Mouse (Mus musculus): ENCODE measurements around the gene Upk3bl.

Upk3bl gene

DNA sequence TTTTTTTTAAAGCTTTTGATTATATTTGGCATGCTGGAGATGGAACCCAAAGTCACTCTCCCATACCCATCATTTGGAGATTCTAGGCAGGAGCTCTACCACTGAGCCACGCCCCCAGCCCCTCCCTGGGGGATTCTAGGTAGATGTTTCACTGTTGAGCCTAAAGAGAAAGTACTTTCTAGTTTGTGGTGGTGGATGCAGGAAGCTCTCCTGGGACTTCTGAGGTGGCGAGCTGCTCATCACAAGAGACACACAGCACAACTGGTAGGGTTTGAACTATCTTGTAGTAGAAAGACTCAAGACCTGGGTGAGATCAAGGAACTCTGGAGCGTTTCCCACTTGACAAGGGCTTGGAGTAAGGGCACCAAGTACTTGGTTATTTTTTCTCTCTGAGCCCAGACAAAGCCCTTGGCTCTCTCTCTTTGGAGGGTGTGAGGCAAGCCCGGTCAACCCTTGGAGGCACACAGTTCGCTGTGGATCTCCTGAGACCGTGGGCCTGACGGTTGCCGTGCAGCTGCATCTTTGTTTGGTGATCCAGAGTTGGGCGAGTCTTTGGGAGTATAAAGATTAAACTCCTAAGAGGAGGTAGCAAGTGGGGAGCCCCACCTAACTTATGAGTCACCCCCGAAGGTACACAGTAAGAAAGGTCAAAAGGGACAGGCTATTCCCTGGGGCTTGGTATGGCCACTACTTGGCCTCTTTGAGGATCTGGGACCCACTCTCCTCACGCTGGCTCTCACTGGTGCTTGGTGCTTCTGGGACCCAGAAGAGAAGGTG is at the start of gene Upk3bl:
Upk3bl (plus strand) TSS at position 192 of the 777 bp plus-strand sequence.
- no peak for DNase-seq (ENCODE audit: low spot score)

GRCm38 (mm10) chr5:136004537-136004936 is 49.8 kb upstream of the Upk3bl start:
- no peak for DNase-seq (ENCODE audit: low spot score)

DNA sequence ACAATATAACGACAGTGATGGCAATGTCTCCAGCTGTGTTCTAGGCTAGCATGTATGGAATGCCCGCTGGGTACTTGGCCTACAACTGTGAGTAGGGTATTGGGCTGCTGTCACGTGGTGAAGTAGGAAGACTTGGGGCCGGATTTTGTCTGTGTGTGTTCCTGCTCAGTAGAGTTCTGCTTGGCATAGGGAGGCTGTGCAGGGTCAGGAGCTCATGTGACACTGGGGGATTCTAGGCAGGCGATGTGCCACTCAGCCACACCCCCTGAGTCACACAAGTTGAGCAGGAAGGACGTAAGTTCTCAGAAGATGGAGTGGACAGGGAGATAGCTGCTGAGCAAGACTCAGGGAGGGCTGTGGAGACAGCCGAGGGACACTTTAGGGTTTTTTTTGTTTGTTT is 46.5 kb upstream of the Upk3bl start:
- DNase-seq (ENCODE audit: low spot score) = no peak

DNA sequence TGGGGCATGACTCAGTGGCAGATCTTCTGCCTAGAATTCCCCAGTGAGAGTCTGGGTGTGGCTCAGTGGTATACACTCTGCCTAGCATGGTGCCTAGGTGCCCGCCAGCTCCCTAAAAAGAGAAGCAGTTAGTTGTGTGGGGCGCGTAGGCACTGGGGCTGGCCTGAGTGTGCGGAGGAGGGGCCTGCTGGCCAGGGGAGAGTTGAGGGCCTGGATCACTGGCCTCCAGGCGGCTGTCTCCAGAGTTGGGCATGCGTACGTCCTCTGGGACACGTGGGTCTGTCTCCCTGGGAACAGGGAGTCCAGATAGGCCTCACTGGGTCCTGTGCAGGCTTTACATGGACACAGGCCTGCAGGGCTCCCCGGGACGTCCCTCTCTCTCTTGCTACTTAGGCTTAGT is 39.4 kb upstream of the Upk3bl start:
- no peak for DNase-seq (ENCODE audit: low spot score)

- peak; percentile 54 for DNase-seq (ENCODE audit: low spot score)
Observed at GRCm38 (mm10) chr5:136015586-136015985, 38.7 kb upstream of the Upk3bl start.

GRCm38 (mm10) chr5:136016014-136016876 is 38.0 kb upstream of the Upk3bl start:
- peak; percentile 49 for DNase-seq (ENCODE audit: low spot score)

- DNase-seq (ENCODE audit: low spot score) = no peak
Observed at GRCm38 (mm10) chr5:136017262-136017661, 37.0 kb upstream of the Upk3bl start.

DNA sequence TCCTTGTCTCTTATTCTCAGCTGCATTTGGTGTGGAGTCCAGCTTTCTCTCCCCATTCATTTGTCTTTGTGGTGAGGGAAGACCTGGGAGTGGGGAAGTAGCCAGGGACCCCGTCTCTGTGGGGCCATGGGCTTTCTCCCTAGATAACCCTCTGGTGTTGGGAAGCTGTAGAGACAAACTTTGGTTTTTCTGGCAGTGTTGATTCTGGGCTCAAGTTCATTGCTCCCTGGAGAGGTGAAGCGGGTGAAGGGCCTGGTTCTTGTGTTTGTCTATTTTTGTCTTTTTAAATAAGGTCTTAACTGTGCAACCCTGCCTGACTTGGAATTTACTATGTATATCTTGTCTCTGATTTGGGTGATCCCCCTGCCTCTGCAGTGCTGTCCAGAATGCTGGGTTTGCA is 35.6 kb upstream of the Upk3bl start:
- no peak for DNase-seq (ENCODE audit: low spot score)

DNA sequence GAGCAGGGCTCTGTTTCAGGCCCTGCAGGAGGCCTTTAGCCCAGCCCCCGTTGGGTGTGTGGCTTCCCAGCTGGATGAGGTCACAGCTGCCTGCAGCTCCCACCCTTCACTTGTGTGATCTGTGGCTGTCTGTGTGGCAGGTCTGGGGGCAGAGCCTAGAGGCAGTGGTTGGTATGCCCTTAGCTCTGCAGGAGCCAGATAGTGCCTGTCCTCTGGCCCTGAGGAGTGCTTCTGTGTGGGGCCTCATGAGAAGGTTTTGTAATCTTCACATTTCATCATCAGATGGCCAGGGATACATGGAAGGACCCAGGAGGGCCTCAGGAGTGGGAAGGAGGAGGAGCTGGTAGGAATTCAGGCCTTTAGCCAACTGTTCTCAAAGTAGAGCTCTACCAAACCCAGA is 34.4 kb upstream of the Upk3bl start:
- DNase-seq (ENCODE audit: low spot score) = peak; percentile 20

DNA sequence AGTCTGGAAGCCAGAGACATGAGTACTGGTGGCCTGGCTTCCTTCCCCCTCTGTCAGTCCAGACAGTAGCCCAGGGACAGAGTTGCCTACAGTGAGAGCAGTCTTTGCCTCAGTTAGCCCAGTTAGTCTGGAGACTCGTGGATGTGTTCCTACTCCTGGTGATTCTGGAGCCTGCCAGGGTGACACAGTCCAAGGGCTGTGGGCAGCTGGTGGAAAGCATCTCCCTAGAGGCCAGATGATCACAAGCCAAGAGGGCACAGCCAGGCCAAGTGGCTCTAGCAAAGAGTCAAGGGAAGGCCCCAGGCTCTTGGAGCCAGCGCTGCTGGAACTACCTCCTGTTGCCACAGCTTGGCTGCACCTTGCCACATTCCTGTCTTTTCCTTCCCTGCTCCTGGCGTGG is 28.6 kb upstream of the Upk3bl start:
- no peak for DNase-seq (ENCODE audit: low spot score)

- no peak for DNase-seq (ENCODE audit: low spot score)
Observed at GRCm38 (mm10) chr5:136026859-136027258, 27.4 kb upstream of the Upk3bl start.

- no peak for DNase-seq (ENCODE audit: low spot score)
Observed at GRCm38 (mm10) chr5:136027612-136028311, 26.5 kb upstream of the Upk3bl start.

GRCm38 (mm10) chr5:136034868-136035267 is 19.4 kb upstream of the Upk3bl start:
- no peak for DNase-seq (ENCODE audit: low spot score)

- DNase-seq (ENCODE audit: low spot score) = no peak
Observed at GRCm38 (mm10) chr5:136035285-136035684, 19.0 kb upstream of the Upk3bl start.

DNA sequence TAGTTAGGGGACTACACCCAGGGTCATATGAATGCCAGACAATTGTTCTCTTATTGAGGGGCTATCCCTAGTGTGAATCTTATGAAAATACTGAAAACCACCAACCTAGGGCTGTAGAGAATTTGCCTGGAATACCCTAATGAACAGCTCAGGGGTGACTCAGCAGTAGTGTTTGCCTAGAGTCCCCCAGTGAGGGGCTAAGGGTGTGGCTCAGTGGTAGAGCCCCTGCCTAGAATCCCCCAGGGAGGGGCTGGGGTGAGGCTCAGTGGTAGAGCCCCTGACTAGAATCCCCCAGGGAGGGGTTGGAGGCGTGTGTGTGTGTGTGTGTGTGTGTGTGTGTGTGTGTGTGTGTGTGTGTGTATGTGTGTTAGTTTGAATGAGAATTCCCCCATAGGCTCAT is 17.6 kb upstream of the Upk3bl start:
- DNase-seq (ENCODE audit: low spot score) = no peak

DNA sequence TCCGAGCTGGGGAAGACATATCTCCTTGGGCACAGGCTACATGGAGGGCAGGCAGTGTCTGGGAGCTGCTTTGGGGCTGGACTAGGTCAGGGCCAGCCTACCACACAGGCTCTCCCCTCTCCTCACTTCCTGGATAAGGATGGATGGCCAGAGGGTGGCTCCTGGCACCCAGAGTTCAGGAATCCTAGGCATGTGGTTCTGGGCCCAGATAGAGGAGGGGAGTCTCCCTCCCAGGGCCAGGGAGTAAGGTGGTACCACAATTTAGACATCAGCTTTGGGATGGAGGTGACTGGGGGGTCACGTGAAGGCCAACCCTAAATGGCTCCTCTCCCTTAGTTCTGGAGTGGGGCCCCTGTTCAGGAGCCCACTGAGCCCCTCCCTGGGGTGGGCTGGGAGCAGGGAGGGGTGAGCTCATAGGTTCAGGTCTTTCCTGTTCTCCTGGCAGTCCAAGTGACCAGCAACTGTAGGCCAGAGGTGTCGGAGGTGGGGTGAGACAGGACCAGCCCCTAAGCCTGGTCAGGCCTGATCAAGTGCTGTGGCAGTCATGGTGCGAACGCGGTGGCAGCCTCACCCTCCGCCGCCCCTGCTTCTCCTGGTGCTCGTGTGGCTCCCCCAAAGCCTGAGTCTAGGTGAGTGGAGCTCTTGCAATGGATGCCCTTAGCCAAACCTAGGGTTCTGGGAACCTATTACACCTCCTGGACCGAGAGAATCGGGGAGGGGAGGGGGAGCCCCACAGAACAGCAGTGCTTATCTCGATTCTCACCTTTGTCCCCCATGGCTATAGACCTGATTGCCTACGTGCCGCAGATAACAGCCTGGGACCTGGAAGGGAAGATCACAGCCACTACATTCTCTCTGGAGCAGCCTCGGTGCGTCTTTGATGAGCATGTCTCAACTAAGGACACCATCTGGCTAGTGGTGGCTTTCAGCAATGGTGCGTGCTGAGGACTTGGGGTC is 15.8 kb upstream of the Upk3bl start, which contains the start of gene Upk3b:
Upk3b (plus strand) TSS at position 239 of the 957 bp plus-strand sequence.
- no peak for DNase-seq (ENCODE audit: low spot score)

- DNase-seq (ENCODE audit: low spot score) = no peak
Observed at GRCm38 (mm10) chr5:136040210-136040609, 14.1 kb upstream of the Upk3bl start.

DNA sequence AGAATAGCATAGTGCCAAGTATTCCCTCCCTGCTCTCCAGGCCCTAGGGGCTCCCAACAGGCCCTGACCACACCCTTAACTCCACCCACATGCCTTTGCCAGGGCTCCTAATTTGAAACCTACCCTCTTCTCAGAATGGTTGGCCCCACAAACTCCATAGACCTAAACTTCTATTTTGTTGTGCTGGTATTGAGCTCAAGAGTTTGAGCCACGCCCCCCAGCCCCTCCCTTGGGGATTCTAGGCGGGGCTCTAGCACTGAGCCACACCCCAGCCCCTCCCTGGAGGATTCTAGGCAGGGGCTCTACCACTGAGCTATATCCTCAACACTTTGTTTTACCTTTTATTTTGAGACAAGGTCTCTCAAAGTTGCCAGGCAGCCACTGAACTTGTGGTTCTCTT is 13.0 kb upstream of the Upk3bl start:
- DNase-seq (ENCODE audit: low spot score) = no peak

DNA sequence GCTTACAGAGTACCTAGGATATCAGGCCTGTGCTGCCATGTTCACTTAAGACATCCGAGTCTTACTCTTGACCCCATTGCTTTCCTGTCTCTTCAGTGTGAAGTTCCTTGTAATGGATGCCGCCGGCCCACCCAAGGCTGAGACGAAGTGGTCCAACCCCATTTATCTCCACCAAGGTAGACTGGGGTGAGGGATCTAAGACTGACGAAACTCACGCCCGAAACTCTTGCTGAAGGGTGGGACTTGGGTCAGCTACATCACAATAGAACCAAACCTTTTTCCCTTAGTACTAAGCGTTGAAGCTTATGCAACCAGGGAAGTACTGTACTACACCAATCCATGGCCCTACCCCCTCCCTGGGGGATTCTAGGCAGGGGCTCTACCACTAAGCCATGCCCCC is 12.6 kb upstream of the Upk3bl start:
- no peak for DNase-seq (ENCODE audit: low spot score)

DNA sequence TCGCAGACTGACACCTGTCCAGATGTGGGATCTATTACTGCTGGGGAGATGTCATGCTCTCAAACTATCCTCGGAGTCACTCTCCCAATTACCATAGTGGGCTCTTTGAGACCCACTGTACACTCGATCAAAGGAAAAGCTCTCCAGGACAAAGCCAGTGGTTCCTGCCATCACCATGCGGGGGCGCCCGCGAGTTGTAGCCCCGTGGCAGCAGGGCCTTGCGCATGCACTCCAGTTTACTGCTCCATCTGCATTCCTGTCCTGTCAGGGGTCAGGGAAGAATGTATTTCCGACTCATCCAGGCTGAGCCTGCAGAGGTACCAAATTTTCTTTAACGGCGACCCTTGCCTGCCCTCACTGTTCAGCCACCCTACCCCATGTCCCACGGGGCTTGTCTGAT is 9.4 kb upstream of the Upk3bl start:
- peak; percentile 58 for DNase-seq (ENCODE audit: low spot score)

DNA sequence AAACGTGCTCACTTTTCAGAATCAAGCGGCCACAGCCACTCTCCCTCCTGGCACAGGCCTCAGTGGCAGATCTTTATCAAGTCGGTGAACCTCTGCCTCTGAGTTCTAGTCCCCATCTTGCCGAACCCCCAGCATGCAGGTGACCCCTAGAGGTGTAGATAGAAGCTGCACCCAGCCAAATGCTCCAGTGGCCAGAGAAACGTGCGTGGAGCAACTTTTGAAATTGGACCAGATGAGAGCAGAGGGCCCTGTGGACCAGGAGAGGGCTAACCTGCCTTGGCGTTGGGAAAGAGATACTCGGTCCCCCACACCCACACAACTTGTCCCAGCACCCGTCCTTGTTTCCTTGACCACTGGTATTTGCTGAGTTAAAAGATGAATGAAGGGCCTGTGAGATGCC is 8.9 kb upstream of the Upk3bl start:
- DNase-seq (ENCODE audit: low spot score) = no peak
